Mouse (Mus musculus) embryonic fibroblast, embryonic 13.5 days (primary cell): ENCODE measurements around the gene Ahnak. TPM values are rescaled to one million over a fixed set of nuclear protein-coding genes. Genes with fewer than 3 reads are reported as not detected.
A peak's percentile ranks its signal among the peaks of the same experiment; 100 is the strongest.

ENCODE experiments used
- H3K27ac ChIP-seq: 2 replicates; pipeline ENCODE4 v1.5.1; 2012; ENCODE audit warnings: low read length, control low read depth, inconsistent platforms; ENCODE audit not compliant: insufficient read depth
- H3K4me1 ChIP-seq: 2 replicates; pipeline ENCODE4 v1.6.1; 2011; ENCODE audit warnings: low read length; ENCODE audit not compliant: control insufficient read depth, insufficient read depth
- H3K4me3 ChIP-seq: 2 replicates; pipeline ENCODE4 v1.5.1; 2011; ENCODE audit warnings: mild to moderate bottlenecking, control low read depth, low read length; ENCODE audit not compliant: insufficient read depth
- CTCF ChIP-seq: IDR thresholded peaks from 2 replicates; pipeline ENCODE4 v1.5.1; 2011; ENCODE audit warnings: mild to moderate bottlenecking, control low read depth, low read length, moderate library complexity, borderline replicate concordance; ENCODE audit not compliant: insufficient read depth
- POLR2A ChIP-seq: IDR thresholded peaks from 2 replicates; pipeline ENCODE4 v1.6.1; 2011; ENCODE audit warnings: low read depth, mild to moderate bottlenecking, control low read depth, low read length, moderate library complexity
- polyA plus RNA-seq: library from polyadenylated mRNA; stranded (reverse); fragments of >200 nt; gene quantifications from 2 replicates; pipeline ENCODE4 v1.2.4, GENCODE M21; 2011; ENCODE audit warnings: low read depth; ENCODE audit not compliant: missing spikeins, insufficient read length

The Ahnak gene
- polyA plus RNA-seq, 1 experiment = 559 TPM

DNA sequence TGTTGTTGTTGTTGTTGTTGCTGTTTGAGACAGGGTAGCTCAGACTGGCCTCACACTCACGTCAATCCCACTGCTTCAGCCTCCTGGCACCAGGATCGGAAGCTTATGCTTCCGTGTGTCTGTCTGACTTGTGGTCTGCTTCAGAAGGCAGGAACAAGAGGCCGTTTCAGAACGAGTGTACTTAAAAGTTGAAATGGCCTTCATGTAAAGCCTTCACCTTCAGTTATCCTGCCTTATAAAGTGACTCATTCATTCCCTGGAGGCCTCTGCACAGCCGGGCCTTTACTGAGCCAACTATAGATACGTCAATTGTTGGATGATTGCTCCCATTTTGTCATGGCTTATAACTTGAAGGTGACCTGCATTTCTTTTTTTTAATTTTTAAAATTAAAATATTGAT, 70.3 kb downstream of the Ahnak start:
- TF ChIP-seq POLR2A (no peak), CTCF (no peak)
- Histone ChIP-seq H3K4me1 (peaks cover 7% of the 10 kb centered on the region), H3K4me3 (no peak overlapping the region), H3K27ac (peak overlapping the region; percentile 87)

DNA sequence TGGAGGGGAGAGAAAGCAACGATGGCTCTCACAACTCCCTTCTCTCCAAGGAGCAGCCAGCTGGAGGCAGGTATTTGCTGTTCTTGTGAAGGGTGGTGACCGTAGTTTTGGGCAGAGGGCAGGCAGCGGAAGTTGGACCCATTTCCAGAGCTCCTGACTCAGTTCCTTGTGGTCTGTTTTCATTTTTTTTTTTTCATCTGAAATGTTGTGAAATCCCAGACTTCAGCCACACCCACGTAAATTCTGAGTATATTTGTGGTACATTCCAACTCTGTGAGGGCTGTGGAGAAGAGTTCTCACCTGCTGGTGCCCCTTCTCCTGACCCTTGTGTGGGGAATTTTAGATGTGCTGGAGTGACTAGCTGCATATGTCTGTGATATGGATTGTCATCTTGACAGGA, 71.0 kb downstream of the Ahnak start:
- H3K4me1 ChIP-seq = peaks cover 7% of the 10 kb centered on the region
- H3K27ac ChIP-seq = peak overlapping the region; percentile 98
- no peak overlapping the region for H3K4me3 ChIP-seq
- 0 out of 2 replicates have a peak, but pooled peaks have one; percentile 5 for TF ChIP-seq POLR2A
- no peak for TF ChIP-seq CTCF

DNA sequence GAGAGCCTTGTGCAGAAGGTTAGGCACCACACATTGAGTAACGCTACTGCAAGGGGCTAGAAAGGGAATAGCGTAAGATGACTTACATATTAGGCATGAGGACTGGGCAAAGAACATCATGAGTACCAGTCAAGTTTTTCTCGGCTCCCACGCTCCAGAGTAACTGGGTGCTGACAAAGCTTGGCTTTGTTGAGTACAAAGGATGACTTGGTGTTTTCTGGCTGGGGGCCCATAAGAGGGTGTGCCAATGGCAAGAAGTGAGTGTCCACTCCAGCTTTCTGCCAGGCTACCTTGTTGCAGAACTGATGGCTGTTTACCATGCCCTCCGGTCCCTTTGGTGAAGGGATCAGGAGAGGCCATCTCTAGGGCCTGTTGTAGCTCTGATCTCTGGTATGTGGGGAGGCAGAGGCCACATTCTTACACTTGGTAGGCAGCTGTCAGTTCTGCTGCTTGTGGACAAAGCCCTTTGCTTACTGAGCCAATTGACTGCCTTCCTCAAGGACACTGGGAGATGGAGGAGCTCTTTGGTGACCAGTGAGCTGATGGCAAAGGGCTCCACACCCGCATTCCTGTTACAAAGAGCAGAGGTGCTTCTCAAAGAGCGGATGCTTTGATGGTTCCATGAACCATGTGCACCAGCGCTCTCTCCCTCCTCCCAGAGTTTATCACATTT, 72.3 kb downstream of the Ahnak start:
- Histone ChIP-seq H3K4me1 (peaks cover 16% of the 10 kb centered on the region), H3K4me3 (no peak overlapping the region), H3K27ac (peak overlapping the region; percentile 98)
- TF ChIP-seq POLR2A = no peak
- TF ChIP-seq CTCF = no peak

DNA sequence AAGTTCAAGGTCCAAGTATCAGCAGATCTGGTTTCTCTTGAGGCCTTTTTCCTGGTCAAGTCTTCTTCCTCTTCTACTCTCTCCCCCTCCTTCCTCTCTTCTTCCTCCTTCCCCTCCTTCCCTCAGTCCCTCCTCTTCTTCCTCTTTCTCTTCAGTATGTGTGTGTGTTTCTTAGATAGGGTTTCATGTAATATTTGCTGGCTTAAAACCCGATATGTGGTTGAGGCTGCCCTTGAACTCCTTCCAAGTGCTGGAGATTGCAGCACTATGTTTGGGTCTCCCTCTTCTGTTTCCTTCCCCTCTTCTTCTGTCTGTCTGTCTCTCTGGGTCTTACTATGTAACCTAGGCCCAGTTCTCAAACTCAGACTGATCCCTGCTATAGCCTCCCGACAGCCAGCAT, 73.7 kb downstream of the Ahnak start:
- H3K27ac ChIP-seq = no peak overlapping the region
- H3K4me3 ChIP-seq = no peak overlapping the region
- no peak for TF ChIP-seq POLR2A
- no peak for TF ChIP-seq CTCF
- H3K4me1 ChIP-seq = peaks cover 18% of the 10 kb centered on the region

DNA sequence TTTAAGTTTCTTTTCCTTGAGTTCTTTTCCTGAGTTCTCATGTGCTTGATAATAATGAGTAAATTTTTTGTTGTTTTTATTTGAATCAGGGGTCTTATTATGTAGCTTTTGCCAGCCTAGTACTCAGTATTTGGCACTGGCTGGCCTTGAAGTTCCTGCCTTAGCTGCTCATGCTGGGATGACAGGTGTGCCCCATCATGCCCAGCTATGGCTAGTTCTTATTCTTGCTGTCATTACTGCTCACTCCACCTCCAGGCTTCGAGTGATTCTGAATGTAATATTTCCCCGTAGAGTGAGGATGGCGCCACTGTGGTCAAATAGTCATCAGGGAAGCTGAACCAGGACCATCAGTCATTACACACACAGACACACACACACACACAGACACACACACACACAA, 74.7 kb downstream of the Ahnak start:
- TF ChIP-seq POLR2A (no peak), CTCF (no peak)
- peaks cover 14% of the 10 kb centered on the region for H3K4me1 ChIP-seq
- H3K4me3 ChIP-seq = no peak overlapping the region
- H3K27ac ChIP-seq = no peak overlapping the region

DNA sequence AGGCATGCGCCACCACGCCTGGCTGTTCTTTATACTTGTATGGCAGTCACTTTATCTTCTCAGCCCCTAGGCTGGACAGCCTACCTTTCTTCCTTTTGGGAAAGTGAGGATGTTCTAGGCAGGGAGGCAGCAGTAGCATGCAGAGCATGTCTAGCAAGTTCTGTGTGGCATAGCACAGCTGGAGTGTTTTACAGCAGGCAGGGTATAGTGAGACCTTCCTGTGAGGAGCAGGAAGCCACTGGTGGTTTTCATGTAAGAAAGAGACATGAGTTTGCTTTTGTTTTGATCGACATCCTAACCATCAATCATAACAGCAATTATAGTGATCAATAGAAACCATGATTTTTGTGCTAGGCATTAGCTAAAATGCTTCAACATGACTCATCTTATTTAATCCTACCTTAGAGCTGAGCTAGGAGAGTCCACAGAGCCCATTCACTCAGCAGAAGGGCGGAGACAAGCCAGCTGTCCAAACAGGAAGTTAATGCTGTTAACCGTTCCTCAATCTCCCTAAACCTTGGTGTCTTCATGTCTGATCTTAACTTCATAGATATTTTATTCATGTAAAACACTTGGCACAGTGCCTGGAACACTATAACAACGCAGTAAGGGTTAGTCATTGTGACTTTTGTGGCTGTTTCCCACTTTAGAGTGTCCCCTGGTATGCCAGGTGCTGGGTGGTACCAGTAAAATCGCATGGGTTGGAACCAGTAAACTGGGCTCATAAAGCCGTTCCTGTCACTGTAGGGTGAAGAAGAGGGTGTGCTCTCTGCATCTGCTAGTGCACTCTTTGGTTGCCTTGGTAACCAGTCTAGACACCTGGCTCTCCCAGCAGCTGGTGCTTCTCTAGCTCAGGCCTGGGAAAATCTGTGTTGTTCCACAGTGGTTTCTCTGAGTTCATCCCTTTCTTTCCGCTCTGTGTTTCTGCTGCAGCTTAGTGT, 76.8 kb downstream of the Ahnak start:
- H3K4me1 ChIP-seq = peaks cover 14% of the 10 kb centered on the region
- no peak overlapping the region for H3K4me3 ChIP-seq
- peak overlapping the region; percentile 63 for H3K27ac ChIP-seq
- no peak for TF ChIP-seq POLR2A
- TF ChIP-seq CTCF = no peak

DNA sequence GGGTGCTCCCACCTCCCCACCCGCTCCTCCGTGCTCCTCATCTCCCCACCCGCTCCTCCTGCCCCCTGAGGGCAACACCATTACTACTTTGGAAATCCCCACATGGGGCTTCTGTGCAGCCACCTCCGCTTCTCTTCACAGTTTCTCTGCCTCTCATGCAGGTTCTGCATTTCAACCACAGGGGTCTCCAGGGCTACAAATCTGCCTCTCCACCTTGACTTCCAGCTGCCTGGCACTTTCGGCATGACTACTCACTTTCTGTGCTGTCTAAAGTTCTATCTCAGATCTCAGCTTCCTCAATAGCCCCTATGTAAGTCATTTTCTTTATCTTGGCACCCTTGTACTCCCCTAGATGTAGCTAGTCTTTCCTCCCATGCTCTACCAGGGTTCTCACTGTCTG, 78.2 kb downstream of the Ahnak start:
- Histone ChIP-seq H3K27ac (no peak overlapping the region), H3K4me3 (no peak overlapping the region), H3K4me1 (peaks cover 22% of the 10 kb centered on the region)
- TF ChIP-seq CTCF = no peak
- no peak for TF ChIP-seq POLR2A

DNA sequence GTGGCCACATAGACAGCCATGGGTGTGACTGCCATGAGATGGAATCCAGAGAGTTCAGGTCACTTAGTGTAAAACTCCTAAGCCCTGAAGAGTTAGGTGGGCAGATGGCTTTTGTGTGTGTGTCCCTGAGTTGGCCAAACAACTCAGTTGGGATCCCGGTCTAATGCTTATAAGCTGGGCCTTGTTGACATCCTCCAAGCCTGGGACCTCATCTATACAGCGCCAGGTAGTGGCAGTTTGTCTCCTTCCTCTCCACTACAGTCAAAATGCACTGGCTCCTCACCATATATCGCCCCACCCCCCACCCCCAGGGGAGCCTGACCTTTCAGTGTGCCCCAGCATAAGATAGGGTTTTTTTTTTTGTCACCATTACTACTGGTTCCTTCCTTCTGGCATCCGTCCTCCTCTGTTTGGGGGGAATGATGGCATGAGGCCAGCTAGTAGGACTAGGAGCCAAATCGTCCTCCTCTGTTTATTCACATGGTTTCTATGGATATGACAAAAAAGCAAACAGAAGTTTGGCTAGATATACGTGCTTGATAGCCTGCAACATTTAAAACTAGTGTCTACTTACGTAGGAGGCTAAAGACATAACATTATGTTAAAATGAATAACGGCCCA, 80.7 kb downstream of the Ahnak start:
- TF ChIP-seq POLR2A (no peak), CTCF (no peak)
- Histone ChIP-seq H3K4me3 (no peak overlapping the region), H3K27ac (peak overlapping the region; percentile 83; the same call in 1 of the 2 replicates), H3K4me1 (peaks cover 33% of the 10 kb centered on the region)

DNA sequence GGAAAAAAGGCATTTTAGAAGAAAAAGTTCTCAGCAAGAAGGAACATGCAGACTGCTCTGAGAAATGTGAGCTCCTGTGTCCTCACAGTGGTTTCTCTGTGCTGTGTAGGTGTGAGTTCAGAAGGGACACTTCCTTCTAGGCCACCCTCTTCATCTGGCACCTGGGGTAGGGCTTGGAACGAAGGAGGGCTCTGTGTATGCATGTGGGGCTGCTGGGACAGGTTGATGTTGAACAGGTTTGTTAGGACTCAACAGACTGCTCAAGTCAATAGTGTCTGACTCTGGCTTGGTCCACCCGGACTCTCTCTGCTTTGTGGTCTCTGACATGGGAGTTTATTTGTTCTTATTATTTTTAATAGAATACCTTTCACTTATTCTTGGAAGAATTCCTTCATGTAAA, 81.2 kb downstream of the Ahnak start:
- Histone ChIP-seq H3K27ac (peak overlapping the region; percentile 83), H3K4me1 (peaks cover 37% of the 10 kb centered on the region), H3K4me3 (no peak overlapping the region)
- TF ChIP-seq POLR2A (no peak), CTCF (no peak)
